Mouse (Mus musculus) lung, embryonic 16.5 days (tissue): Measurements from ENCODE around the gene Atp1a1. TPM values are rescaled to one million over a fixed set of nuclear protein-coding genes. Genes with fewer than 3 reads are reported as not detected.

Experiments used
- ATAC-seq: fragments of 200-750 bp; cut with Nextera tagmentation; 2 replicates; pipeline ENCODE4 v1.8.0; 2017; ENCODE audit warnings: low read depth, mild to moderate bottlenecking, moderate library complexity
- H3K27ac ChIP-seq: fragments of 300-500 bp; sonication (generic); 2 replicates; pipeline ENCODE4 v1.5.1; 2014; ENCODE audit warnings: mild to moderate bottlenecking, control low read depth, low read length
- H3K27me3 ChIP-seq: fragments of 300-500 bp; sonication (generic); 2 replicates; pipeline ENCODE4 v1.6.1; 2014; ENCODE audit warnings: low read depth, low read length, mixed read lengths; ENCODE audit not compliant: control insufficient read depth, insufficient read depth
- H3K36me3 ChIP-seq: fragments of 300-500 bp; sonication (generic); 2 replicates; pipeline ENCODE4 v1.6.1; 2014; ENCODE audit warnings: low read length; ENCODE audit not compliant: control insufficient read depth, insufficient read depth
- H3K4me1 ChIP-seq: fragments of 300-500 bp; sonication (generic); replicated peaks from 2 replicates; pipeline ENCODE4 v1.6.1; 2014; ENCODE audit warnings: low read length, mixed read lengths; ENCODE audit not compliant: control insufficient read depth, insufficient read depth
- H3K4me2 ChIP-seq: fragments of 300-500 bp; sonication (generic); 2 replicates; pipeline ENCODE4 v1.6.1; 2014; ENCODE audit warnings: low read depth, low read length, control low read depth
- H3K4me3 ChIP-seq: fragments of 300-500 bp; sonication (generic); 2 replicates; pipeline ENCODE4 v1.5.1; 2014; ENCODE audit warnings: mild to moderate bottlenecking, low read length, control low read depth
- H3K9ac ChIP-seq: fragments of 300-500 bp; sonication (generic); 2 replicates; pipeline ENCODE4 v1.6.1; 2014; ENCODE audit warnings: low read length, control low read depth
- H3K9me3 ChIP-seq: fragments of 300-500 bp; sonication (generic); 2 replicates; pipeline ENCODE4 v1.6.1; 2016; ENCODE audit warnings: low read length; ENCODE audit not compliant: control insufficient read depth
- WGBS: fragments of 180-500 bp; shearing (Covaris S2); extraction: QIAGEN DNeasy Blood & Tissue Kit; methylation state at CpG from one replicate; pipeline ENCODE4 v1.1.7; 2014; 5-methylcytosine and 5-hydroxymethylcytosine counted together
- polyA plus RNA-seq: library from polyadenylated mRNA; unstranded; fragments of >200 nt; fragmentation: Nextera tagmentation; extraction: Ambion mirVana; gene quantifications from 2 replicates; pipeline ENCODE4 v1.2.1, GENCODE M21; 2015

Atp1a1 gene
- polyA plus RNA-seq, 1 experiment from 2014 or later = 118 TPM

DNA sequence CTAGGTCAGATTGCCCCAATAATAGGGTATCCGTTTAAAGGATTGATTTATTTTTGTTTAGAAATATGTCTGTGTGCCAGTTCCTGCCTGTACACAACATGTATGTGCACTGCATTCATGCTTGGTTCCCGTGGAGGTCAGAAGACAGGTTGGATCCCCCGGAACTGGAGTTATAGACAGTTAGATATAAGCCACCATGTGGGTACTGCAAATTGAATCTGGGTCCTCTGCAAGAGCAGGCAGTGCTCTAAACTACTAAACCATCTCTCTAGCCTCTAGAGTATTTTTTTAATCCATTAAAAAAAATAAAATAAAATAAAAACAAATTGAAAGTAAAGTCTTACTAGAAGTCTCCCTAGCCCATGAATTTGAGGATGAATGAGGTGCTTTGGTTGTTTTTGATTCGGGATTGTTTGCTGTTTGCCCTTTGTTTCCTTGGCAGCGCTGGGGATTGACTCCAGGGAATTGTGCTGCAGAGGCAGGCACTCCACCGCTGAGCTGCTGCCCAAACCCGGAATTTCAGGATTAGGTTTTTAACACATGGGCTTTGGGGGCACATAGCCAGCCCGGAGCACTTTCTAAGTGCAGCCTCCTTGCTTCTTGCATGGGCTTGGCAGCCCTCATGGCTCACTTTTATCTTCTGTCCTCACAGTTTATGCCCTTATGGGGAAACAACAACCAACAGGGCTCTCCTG, 75.4 kb downstream of the Atp1a1 start:
- no peak for ATAC-seq
- Histone ChIP-seq H3K9ac (no peak overlapping the region), H3K27me3 (no peaks in the 10 kb centered on the region), H3K4me2 (no peak overlapping the region), H3K36me3 (no peaks in the 10 kb centered on the region), H3K9me3 (no peaks in the 10 kb centered on the region), H3K4me3 (no peak overlapping the region), H3K4me1 (peaks cover 16% of the 10 kb centered on the region), H3K27ac (no peak overlapping the region)
- WGBS = 25% methylated on average over 8 of the region's 8 CpGs

DNA sequence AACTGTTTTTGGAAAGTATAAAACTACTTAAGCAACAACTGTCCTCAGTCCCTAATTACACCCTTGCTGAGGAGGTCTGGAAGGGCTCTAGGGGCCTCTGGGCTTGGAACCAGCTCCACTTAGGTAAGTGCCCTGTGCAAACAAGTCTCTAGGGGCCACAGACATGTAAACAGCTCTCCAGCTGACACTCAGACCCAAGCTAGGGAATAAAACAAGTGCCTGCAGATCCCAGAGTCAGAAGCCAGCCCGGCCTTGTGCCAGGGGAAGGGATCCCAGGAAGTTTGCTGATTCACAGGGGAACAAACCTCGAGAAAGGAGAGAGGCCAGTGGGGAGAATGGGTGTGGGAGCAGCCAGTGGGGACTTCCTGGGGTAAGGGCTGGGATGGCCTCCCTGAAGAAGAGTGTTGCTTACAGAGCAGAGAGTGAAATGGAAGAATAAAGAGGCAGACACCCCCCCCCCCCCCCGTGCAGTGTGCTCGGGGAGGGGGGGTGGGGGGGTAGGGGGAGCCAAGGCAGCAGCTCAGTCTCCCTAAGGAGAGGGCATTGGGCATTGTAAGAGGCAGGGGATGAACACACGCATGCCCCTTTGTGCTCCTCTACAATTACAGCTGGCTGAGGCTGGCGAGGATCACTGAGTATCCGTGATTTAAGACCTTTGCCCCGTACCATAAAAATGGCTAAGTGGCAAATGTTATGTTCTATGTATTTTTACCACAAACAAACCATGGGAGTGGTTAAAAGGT, 76.2 kb downstream of the Atp1a1 start:
- Histone ChIP-seq H3K9me3 (no peaks in the 10 kb centered on the region), H3K27me3 (no peaks in the 10 kb centered on the region), H3K9ac (no peak overlapping the region), H3K4me2 (no peak overlapping the region), H3K27ac (0 out of 2 replicates have a peak overlapping the region, but pooled peaks have one; percentile 7), H3K4me1 (peaks cover 16% of the 10 kb centered on the region), H3K4me3 (no peak overlapping the region), H3K36me3 (no peaks in the 10 kb centered on the region)
- WGBS = 46% methylated on average over 6 of the region's 8 CpGs
- peak; percentile 75 for ATAC-seq

DNA sequence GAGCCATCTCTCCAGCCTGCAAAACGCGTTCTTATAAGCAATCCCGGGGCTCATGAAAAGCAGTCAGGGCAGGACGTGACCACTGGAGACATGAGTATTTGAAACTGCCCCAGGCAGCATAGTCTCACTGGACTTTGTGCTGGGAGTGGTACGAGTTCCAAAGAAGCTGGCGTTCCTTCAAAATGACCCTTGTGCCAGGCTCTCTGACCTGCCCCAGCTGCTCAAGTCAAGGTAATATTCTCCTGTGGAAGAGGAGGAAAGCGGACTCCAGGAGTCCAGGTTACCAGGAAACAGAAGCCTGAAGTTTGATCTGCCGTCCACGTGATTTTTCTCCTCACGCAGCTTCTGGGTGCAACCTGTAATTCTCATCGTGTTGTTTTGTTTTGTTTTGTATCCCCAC, 77.9 kb downstream of the Atp1a1 start:
- no peak overlapping the region for H3K4me2 ChIP-seq
- H3K4me3 ChIP-seq = no peak overlapping the region
- H3K27ac ChIP-seq = no peak overlapping the region
- no peak for ATAC-seq
- H3K9ac ChIP-seq = no peak overlapping the region
- WGBS = 70% methylated on average over 11 of the region's 11 CpGs
- peaks cover 25% of the 10 kb centered on the region for H3K4me1 ChIP-seq
- H3K36me3 ChIP-seq = no peaks in the 10 kb centered on the region
- no peaks in the 10 kb centered on the region for H3K9me3 ChIP-seq
- H3K27me3 ChIP-seq = no peaks in the 10 kb centered on the region

Other genes starting within 250 kb of the Atp1a1 start
- gene Igsf3, start 227.6 kb downstream of the Atp1a1 start, polyA plus RNA-seq = 40.5 and 40.6 TPM in 2 replicates
- gene Mab21l3, start 244.3 kb upstream of the Atp1a1 start, polyA plus RNA-seq = 0.36 and 0.43 TPM in 2 replicates